Mouse (Mus musculus) thymus, postnatal 4 days (tissue): Measurements from ENCODE around the gene B3gat1.

Experiments used
- DNase-seq: peaks from one replicate; pipeline ENCODE4 v3.0.0; 2021

B3gat1 gene

GRCm38 (mm10) chr9:26778421-26778820, 44.9 kb downstream of the B3gat1 start:
- no peak for DNase-seq

GRCm38 (mm10) chr9:26783414-26783975, 50.0 kb downstream of the B3gat1 start:
- DNase-seq = no peak

- DNase-seq = no peak
Observed at GRCm38 (mm10) chr9:26792829-26793228, 59.3 kb downstream of the B3gat1 start.

GRCm38 (mm10) chr9:26798205-26798604, 64.7 kb downstream of the B3gat1 start:
- no peak for DNase-seq

- DNase-seq = no peak
Observed at GRCm38 (mm10) chr9:26798731-26799130, 65.2 kb downstream of the B3gat1 start.

- DNase-seq = no peak
Observed at GRCm38 (mm10) chr9:26800357-26800756, 66.8 kb downstream of the B3gat1 start.

GRCm38 (mm10) chr9:26804321-26804720, 70.8 kb downstream of the B3gat1 start:
- DNase-seq = no peak

- peak; percentile 54 for DNase-seq
Observed at GRCm38 (mm10) chr9:26805935-26806666, 72.6 kb downstream of the B3gat1 start, which contains the start of gene Glb1l2. Gene Glb1l2 (minus strand): TSS chr9:26806468.

- no peak for DNase-seq
Observed at GRCm38 (mm10) chr9:26808735-26809134, 75.2 kb downstream of the B3gat1 start.
